Mouse (Mus musculus) stomach, postnatal 0 days (tissue): ENCODE measurements at regions not wholly inside any gene's neighbourhood (a gene's known extent, or its start where the extent isn't known, plus 50 kb on each side); places are given as distances from the start of the nearest gene placed in this dataset.

Experiments used
- CTCF ChIP-seq: IDR thresholded peaks from 2 replicates; pipeline ENCODE4 v1.5.1; 2016; ENCODE audit warnings: antibody characterized with exemption, low read depth, mild to moderate bottlenecking, moderate library complexity
- EP300 ChIP-seq: optimal IDR thresholded peaks from 2 replicates; pipeline ENCODE3; 2016; ENCODE audit warnings: antibody characterized with exemption

GRCm38 (mm10) chr10:100153311-100153710 lies 137.9 kb downstream of the Kitl start:
- TF ChIP-seq CTCF (no peak), EP300 (no peak)
